ENCODE assay signal across 8 mouse cellular contexts in the genomic region with DNA sequence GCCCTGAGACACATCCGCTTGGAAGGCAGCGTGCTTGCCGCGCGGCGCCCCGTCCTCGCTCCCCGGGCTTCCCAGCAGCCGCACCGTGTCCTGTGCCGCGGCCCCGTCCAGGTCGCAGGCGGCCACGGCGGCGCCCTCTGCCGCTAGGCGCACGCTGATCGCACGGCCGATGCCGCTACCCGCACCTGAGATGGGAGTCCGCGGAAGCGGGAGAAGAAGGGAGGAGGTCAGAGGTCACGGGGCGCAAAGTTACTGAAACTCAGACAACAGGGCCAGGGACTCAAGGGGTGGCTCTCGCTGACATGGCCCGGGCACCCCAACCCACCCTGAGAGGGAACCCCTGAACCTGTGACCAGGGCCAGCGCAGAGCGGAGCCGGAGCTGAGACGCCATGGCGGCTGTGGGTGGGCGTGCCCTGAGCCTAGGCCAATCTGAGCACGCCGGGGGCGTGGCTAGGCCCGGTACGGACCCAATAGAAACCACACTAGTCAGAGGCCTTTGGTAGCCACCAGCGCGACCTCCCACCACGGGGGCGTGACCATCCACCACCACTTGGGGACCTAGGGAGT. TPM values are rescaled to one million over a fixed set of nuclear protein-coding genes. Genes with fewer than 3 reads are reported as not detected.
DNase-seq lines count a peak whose midpoint lies in the region; ATAC-seq and TF ChIP-seq lines count a peak whose summit lies in the region.

TSS of gene H2-Ke6 (minus strand) at position 405 of the 568 bp plus-strand sequence.

- peak; percentile 73 for ATAC-seq in forebrain, postnatal 0 days
- ATAC-seq in lung, embryonic 16.5 days (ENCODE audit: low read depth) = peak; percentile 75

- peak; percentile 79 to 86 for TF ChIP-seq POLR2A in MEL (IDR thresholded peaks at IDR 0.05; ENCODE audit: control insufficient read depth in 1 of 2, insufficient read depth in 1 of 2, low read depth in 1 of 2, low read length in 2 of 2, poor library complexity in 1 of 2)
- peak; percentile 54; the same call in 1 of the 2 replicates for TF ChIP-seq POLR2A in cerebellum, adult 2 months (IDR thresholded peaks at IDR 0.05; ENCODE audit: borderline replicate concordance, insufficient read depth, low read length)

- peak; percentile 96 for DNase-seq in MEL (ENCODE audit: low read depth, low spot score)
- peak; percentile 89 to 90 for DNase-seq in cerebellum, adult 2 months
- DNase-seq in forebrain, postnatal 0 days = peak; percentile 94
- peak; percentile 94 for DNase-seq in heart, postnatal 4 days
- peak; percentile 91 to 93 for DNase-seq in layer of hippocampus, adult 8-10 months (ENCODE audit: low spot score in 2 of 2)
- peak; percentile 82 for DNase-seq in ovary, postnatal 14 days (ENCODE audit: low spot score)
- peak; percentile 94 for DNase-seq in thymus, postnatal 14 days

- H3K4me1 ChIP-seq in MEL (ENCODE audit: control insufficient read depth in 1 of 2, insufficient read depth in 2 of 2, low read length in 2 of 2) = peaks cover 0 to 32% of the 10 kb centered on the region in 2 experiments; a peak in 2 of 4 replicates
- H3K4me1 ChIP-seq in cerebellum, adult 2 months (ENCODE audit: control insufficient read depth, insufficient read depth, low read length) = peaks cover 30% of the 10 kb centered on the region
- peaks cover 29% of the 10 kb centered on the region for H3K4me1 ChIP-seq in forebrain, postnatal 0 days (ENCODE audit: insufficient read depth)
- H3K4me1 ChIP-seq in lung, embryonic 16.5 days (replicated peaks; ENCODE audit: control insufficient read depth, insufficient read depth, low read length) = peaks cover 51% of the 10 kb centered on the region

- H3K4me2 ChIP-seq in forebrain, postnatal 0 days (ENCODE audit: low read depth) = peak within 1 kb of the TSS; percentile 98
- H3K4me2 ChIP-seq in lung, embryonic 16.5 days (ENCODE audit: low read depth, low read length) = peak within 1 kb of the TSS; percentile 95

- peak in 2 of 3 experiments; percentile 6 to 35; a peak in 3 of 6 replicates for TF ChIP-seq CTCF in MEL (IDR thresholded peaks at IDR 0.05 in 2 of 3, conservative IDR thresholded peaks at IDR 0.05 in 1 of 3; ENCODE audit: control insufficient read depth in 1 of 3, insufficient read depth in 1 of 3, low read depth in 2 of 3, low read length in 3 of 3, poor library complexity in 1 of 3, severe bottlenecking in 1 of 3)
- no peak for TF ChIP-seq CTCF in cerebellum, adult 2 months (IDR thresholded peaks at IDR 0.05; ENCODE audit: borderline replicate concordance, insufficient read depth, low read depth, low read length)
- peak; percentile 16; the same call in 1 of the 2 replicates for TF ChIP-seq CTCF in forebrain, postnatal 0 days (IDR thresholded peaks at IDR 0.05; ENCODE audit: low read depth)

- TF ChIP-seq RAD21 in MEL (IDR thresholded peaks at IDR 0.05; ENCODE audit: low read depth, low read length) = no peak

- TF ChIP-seq EP300 in MEL (IDR thresholded peaks at IDR 0.05; ENCODE audit: low read depth in 1 of 2, low read length in 2 of 2) = no peak

- WGBS in cerebellum, adult 2 months = under 1% methylated on average over 49 of the region's 49 CpGs
- 4% methylated on average over 49 of the region's 49 CpGs for WGBS in forebrain, postnatal 0 days
- WGBS in lung, embryonic 16.5 days = under 1% methylated on average over 49 of the region's 49 CpGs

- H3K36me3 ChIP-seq in MEL (ENCODE audit: control insufficient read depth in 1 of 2, insufficient read depth in 2 of 2, low read length in 2 of 2) = peaks cover 3 to 15% of the 10 kb centered on the region in 2 experiments; a peak in 3 of 4 replicates
- H3K36me3 ChIP-seq in forebrain, postnatal 0 days (ENCODE audit: insufficient read depth) = peaks cover 20% of the 10 kb centered on the region
- peaks cover 19% of the 10 kb centered on the region for H3K36me3 ChIP-seq in lung, embryonic 16.5 days (ENCODE audit: control insufficient read depth, insufficient read depth, low read length)

- H3K27ac ChIP-seq in MEL (ENCODE audit: control insufficient read depth, low read depth, low read length) = peak within 1 kb of the TSS; percentile 68
- 0 out of 2 replicates have a peak within 1 kb of the TSS, but pooled peaks have one; percentile 16 for H3K27ac ChIP-seq in cerebellum, adult 2 months (ENCODE audit: insufficient read depth, low read length)
- peak within 1 kb of the TSS; percentile 69 for H3K27ac ChIP-seq in forebrain, postnatal 0 days (ENCODE audit: low read depth, low read length)
- H3K27ac ChIP-seq in lung, embryonic 16.5 days (ENCODE audit: low read length) = peak within 1 kb of the TSS; percentile 71

- peak within 1 kb of the TSS; percentile 92 for H3K9ac ChIP-seq in MEL (ENCODE audit: control insufficient read depth, low read depth, low read length, poor library complexity, severe bottlenecking)
- peak within 1 kb of the TSS; percentile 58 for H3K9ac ChIP-seq in forebrain, postnatal 0 days
- peak within 1 kb of the TSS; percentile 60 for H3K9ac ChIP-seq in lung, embryonic 16.5 days (ENCODE audit: low read length)

- peaks cover 45% of the 10 kb centered on the region for H3K79me2 ChIP-seq in MEL (ENCODE audit: control insufficient read depth, insufficient read depth, low read length, poor library complexity)

- H3K4me3 ChIP-seq in MEL (ENCODE audit: control insufficient read depth in 1 of 2, insufficient read depth in 1 of 2, low read depth in 2 of 2, low read length in 2 of 2) = peak within 1 kb of the TSS; percentile 80 to 92
- H3K4me3 ChIP-seq in cerebellum, adult 2 months (replicated peaks; ENCODE audit: insufficient read depth, low read depth, low read length) = peak within 1 kb of the TSS; percentile 65
- H3K4me3 ChIP-seq in forebrain, postnatal 0 days (ENCODE audit: low read depth, low read length) = peak within 1 kb of the TSS; percentile 67
- H3K4me3 ChIP-seq in lung, embryonic 16.5 days (ENCODE audit: low read length) = peak within 1 kb of the TSS; percentile 60

- H3K27me3 ChIP-seq in MEL (ENCODE audit: control insufficient read depth in 1 of 2, insufficient read depth in 2 of 2, low read length in 2 of 2) = no peaks in the 10 kb centered on the region
- H3K27me3 ChIP-seq in cerebellum, adult 2 months (ENCODE audit: control insufficient read depth, insufficient read depth, low read length) = no peaks in the 10 kb centered on the region
- H3K27me3 ChIP-seq in forebrain, postnatal 0 days (ENCODE audit: insufficient read depth, low read length) = no peaks in the 10 kb centered on the region
- no peaks in the 10 kb centered on the region for H3K27me3 ChIP-seq in lung, embryonic 16.5 days (ENCODE audit: control insufficient read depth, insufficient read depth, low read depth, low read length)

- H3K9me3 ChIP-seq in MEL (replicated peaks; ENCODE audit: insufficient read depth, low read length) = no peaks in the 10 kb centered on the region
- no peaks in the 10 kb centered on the region for H3K9me3 ChIP-seq in forebrain, postnatal 0 days (ENCODE audit: low read length)
- H3K9me3 ChIP-seq in lung, embryonic 16.5 days (ENCODE audit: control insufficient read depth, low read length) = no peaks in the 10 kb centered on the region

TF ChIP-seq in MEL, 35 proteins besides CTCF, POLR2A, EP300 and RAD21:
- peak; percentile 58; the same call in 1 of the 2 replicates for TF ChIP-seq ZMIZ1 (IDR thresholded peaks at IDR 0.05; ENCODE audit: low read depth, low read length)
- TF ChIP-seq MAFK (IDR thresholded peaks at IDR 0.05; ENCODE audit: borderline replicate concordance, low read depth, low read length) = no peak
- TF ChIP-seq USF1 (IDR thresholded peaks at IDR 0.05; ENCODE audit: low read depth, low read length) = peak; percentile 58
- TF ChIP-seq ZC3H11A (IDR thresholded peaks at IDR 0.05; ENCODE audit: low read depth, low read length) = no peak
- no peak for TF ChIP-seq GABPA (IDR thresholded peaks at IDR 0.05; ENCODE audit: low read depth, low read length)
- peak; percentile 74; the same call in 1 of the 2 replicates for TF ChIP-seq TBP (IDR thresholded peaks at IDR 0.05; ENCODE audit: low read depth, low read length)
- peak; percentile 61 for TF ChIP-seq NELFE (IDR thresholded peaks at IDR 0.05; ENCODE audit: low read depth, low read length)
- TF ChIP-seq MXI1 (IDR thresholded peaks at IDR 0.05; ENCODE audit: low read depth, low read length) = peak; percentile 26; the same call in 1 of the 2 replicates
- peak; percentile 96 for TF ChIP-seq POLR2AphosphoS2 (IDR thresholded peaks at IDR 0.05; ENCODE audit: low read length)
- peak; percentile 70 for TF ChIP-seq HCFC1 (IDR thresholded peaks at IDR 0.05; ENCODE audit: low read depth, low read length)
- peak; percentile 69; the same call in 1 of the 2 replicates for TF ChIP-seq UBTF (IDR thresholded peaks at IDR 0.05; ENCODE audit: borderline replicate concordance, insufficient read depth, low read depth, low read length)
- 0 out of 2 replicates have a peak, but pooled peaks have one; percentile 50 for TF ChIP-seq MAZ (IDR thresholded peaks at IDR 0.05; ENCODE audit: low read depth, low read length)

RNA-seq across cellular contexts. Expression of gene H2-Ke6, which starts in this region (rescaled TPM):
- total RNA-seq in MEL (2012; rRNA removed) = 19.6 and 24.1 TPM in 2 replicates
- polyA plus RNA-seq in MEL (2012; ENCODE audit: insufficient read depth in 1 of 2, insufficient read length in 2 of 2, low read depth in 1 of 2, low replicate concordance in 2 of 2, missing spikeins in 1 of 2) = 10 to 100 TPM in 1 of 2 experiments, not detected in 1; 34.4 TPM
- 82.9 and 89.8 TPM in 2 replicates for polyA plus RNA-seq in cerebellum, adult 2 months (2012; rRNA removed)
- total RNA-seq in forebrain, postnatal 0 days (2014; rRNA removed) = 39.1 and 58.0 TPM in 2 replicates
- 54.6 and 55.7 TPM in 2 replicates for polyA plus RNA-seq in forebrain, postnatal 0 days (2015; fragmentation: Nextera tagmentation; extraction: Ambion mirVana)
- 10 to 100 TPM; 63.6 to 69.6 TPM for total RNA-seq in heart, postnatal 4 days (2021)
- 10 to 100 TPM; 57.9 to 62.2 (median 58.3) TPM for total RNA-seq in layer of hippocampus, adult 8-10 months (2022)
- 40.9 and 41.6 TPM in 2 replicates for polyA plus RNA-seq in lung, embryonic 16.5 days (2015; fragmentation: Nextera tagmentation; extraction: Ambion mirVana)

Comparison
In these comparisons a context has a peak if more than half of its experiments do, and no peak if none do; other contexts are left out.
1. Peak in every context shown above with its lines: DNase-seq, ATAC-seq, H3K4me3 ChIP-seq and H3K27ac ChIP-seq.
2. H3K27ac ChIP-seq: peak in every context shown above with its lines; median percentile 71 in lung, embryonic 16.5 days; 69 in forebrain, postnatal 0 days; 68 in MEL; 16 in cerebellum, adult 2 months.